Mouse (Mus musculus): Measurements from ENCODE around the gene Eif2b1. TPM values are rescaled to one million over a fixed set of nuclear protein-coding genes. Genes with fewer than 3 reads are reported as not detected.

The Eif2b1 gene
- total RNA-seq, 1 experiment from 2014 or later, result 24.1 TPM

DNA sequence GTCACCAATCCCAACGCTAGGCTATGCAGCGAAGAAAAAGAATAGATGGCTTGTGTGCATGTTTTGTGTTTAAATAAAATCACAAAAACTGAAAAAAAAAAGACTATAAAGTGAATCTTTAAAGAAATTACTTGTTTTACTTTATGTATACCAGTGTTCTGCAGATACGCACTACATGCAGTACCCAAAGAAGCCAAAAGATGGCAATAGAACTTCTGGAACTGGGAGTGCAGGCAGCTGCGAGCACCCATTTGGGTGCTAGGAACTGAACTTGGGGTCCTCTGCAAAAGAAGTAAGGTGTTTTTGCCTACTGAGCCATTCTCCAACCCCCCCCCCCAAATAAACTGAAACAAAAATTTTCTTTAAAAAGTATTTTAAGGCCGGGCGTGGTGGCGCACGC is 55.9 kb downstream of the Eif2b1 start:
- no peak for ATAC-seq (ENCODE audit: extremely low read depth, insufficient number of reproducible peaks, low FRiP score, poor library complexity, severe bottlenecking)

DNA sequence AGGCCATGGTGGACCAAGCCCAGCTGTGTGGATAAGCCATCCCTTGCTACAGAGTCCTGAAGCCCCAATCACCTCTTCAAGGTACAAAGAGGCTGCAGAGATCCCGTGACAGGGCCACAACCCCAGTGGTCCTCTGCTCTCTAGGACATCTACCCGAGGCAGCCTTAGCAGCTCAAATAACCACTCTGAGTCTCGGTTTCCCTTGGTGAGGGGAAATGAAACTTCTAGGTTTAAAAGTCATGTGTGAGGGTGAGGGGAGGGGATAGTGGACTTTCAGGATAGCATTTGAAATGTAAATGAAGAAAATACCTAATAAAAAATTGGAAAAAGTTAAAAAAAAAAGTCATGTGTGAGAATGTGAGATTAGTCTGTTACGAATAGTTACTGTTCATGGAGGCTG is 57.3 kb downstream of the Eif2b1 start:
- no peak for ATAC-seq (ENCODE audit: extremely low read depth, insufficient number of reproducible peaks, low FRiP score, poor library complexity, severe bottlenecking)

Other genes starting within 250 kb of the Eif2b1 start
- 78.1 and 86.2 TPM in 2 replicates for gene Cdk2ap1, start 216.0 kb downstream of the Eif2b1 start, total RNA-seq (2017)
- gene Sbno1, start 153.1 kb downstream of the Eif2b1 start, total RNA-seq (2017), result 306 and 307 TPM in 2 replicates
- gene Kmt5a, start 139.2 kb downstream of the Eif2b1 start, total RNA-seq (2017), result 58.0 and 70.0 TPM in 2 replicates
- 40.5 and 44.6 TPM in 2 replicates for gene Rilpl2, start 100.8 kb downstream of the Eif2b1 start, total RNA-seq (2017)
- 4.7 and 9.3 TPM in 2 replicates for gene Snrnp35, start 96.0 kb downstream of the Eif2b1 start, total RNA-seq (2017)
- 1.2 and 1.7 TPM in 2 replicates for gene Rilpl1, start 47.7 kb downstream of the Eif2b1 start, total RNA-seq (2017)
- gene Tmed2, start 38.4 kb downstream of the Eif2b1 start, total RNA-seq (2017), result 321 and 409 TPM in 2 replicates
- gene Ddx55, start 26.3 kb downstream of the Eif2b1 start, total RNA-seq (2017), result 27.7 and 28.2 TPM in 2 replicates
- gene Gtf2h3, start within 50 bp of the Eif2b1 start, total RNA-seq (2017), result 18.7 and 25.5 TPM in 2 replicates
- 29.8 and 30.4 TPM in 2 replicates for gene Atp6v0a2, start 49.4 kb upstream of the Eif2b1 start, total RNA-seq (2017)
- not detected in 2 replicates for gene Dnah10, start 146.0 kb upstream of the Eif2b1 start, total RNA-seq (2017)

Data from neutrophil, adult 5-6 weeks (primary cell).